Mouse (Mus musculus): ENCODE data around the gene Glrx. TPM values are rescaled to one million over a fixed set of nuclear protein-coding genes. Genes with fewer than 3 reads are reported as not detected.

The Glrx gene
- polyA plus RNA-seq, 1 experiment from 2014 or later = 55.2 TPM

- H3K4me3 ChIP-seq = peak overlapping the region; percentile 59
- peaks cover 36% of the 10 kb centered on the region for H3K4me1 ChIP-seq (replicated peaks)
- peak overlapping the region; percentile 70 for H3K9ac ChIP-seq
- H3K27ac ChIP-seq (replicated peaks) = peak overlapping the region; percentile 78
- H3K27me3 ChIP-seq = no peaks in the 10 kb centered on the region
- no peaks in the 10 kb centered on the region for H3K9me3 ChIP-seq
- H3K4me2 ChIP-seq = peak overlapping the region; percentile 70
- no peak for ATAC-seq (ENCODE audit: low read depth)
- no peaks in the 10 kb centered on the region for H3K36me3 ChIP-seq
- WGBS = 70% methylated on average over 6 of the region's 6 CpGs
Measured at GRCm38 (mm10) chr13:75840752-75841285, 1.2 kb downstream of the Glrx start.

- H3K4me3 ChIP-seq = no peak overlapping the region
- 82% methylated on average over 3 of the region's 3 CpGs for WGBS
Measured at GRCm38 (mm10) chr13:75841950-75842349, 2.3 kb downstream of the Glrx start.

GRCm38 (mm10) chr13:75843331-75843730, 3.7 kb downstream of the Glrx start:
- Histone ChIP-seq H3K9ac (no peak overlapping the region), H3K9me3 (no peaks in the 10 kb centered on the region), H3K36me3 (no peaks in the 10 kb centered on the region)

More at GRCm38 (mm10) chr13:75841950-75842349, 2.3 kb downstream of the Glrx start:
- ATAC-seq (ENCODE audit: low read depth) = no peak
- Histone ChIP-seq H3K9me3 (no peaks in the 10 kb centered on the region), H3K9ac (no peak overlapping the region; the same call in 1 of the 2 replicates), H3K27ac (replicated peaks) (no peak overlapping the region), H3K36me3 (no peaks in the 10 kb centered on the region), H3K4me1 (replicated peaks) (peaks cover 36% of the 10 kb centered on the region), H3K27me3 (no peaks in the 10 kb centered on the region), H3K4me2 (peak overlapping the region; percentile 70)

GRCm38 (mm10) chr13:75843993-75844683, 4.5 kb downstream of the Glrx start:
- no peaks in the 10 kb centered on the region for H3K9me3 ChIP-seq
- no peak overlapping the region for H3K9ac ChIP-seq
- no peak overlapping the region for H3K27ac ChIP-seq (replicated peaks)
- peaks cover 37% of the 10 kb centered on the region for H3K4me1 ChIP-seq (replicated peaks)
- 86% methylated on average over 8 of the region's 8 CpGs for WGBS
- H3K27me3 ChIP-seq = no peaks in the 10 kb centered on the region
- no peak overlapping the region for H3K4me3 ChIP-seq
- no peak for ATAC-seq (ENCODE audit: low read depth)
- no peaks in the 10 kb centered on the region for H3K36me3 ChIP-seq
- H3K4me2 ChIP-seq = no peak overlapping the region

More at GRCm38 (mm10) chr13:75843331-75843730, 3.7 kb downstream of the Glrx start:
- H3K27ac ChIP-seq (replicated peaks) = no peak overlapping the region
- H3K4me3 ChIP-seq = no peak overlapping the region
- no peak overlapping the region for H3K4me2 ChIP-seq
- H3K27me3 ChIP-seq = no peaks in the 10 kb centered on the region
- 94% methylated on average over 5 of the region's 5 CpGs for WGBS
- ATAC-seq (ENCODE audit: low read depth) = no peak
- H3K4me1 ChIP-seq (replicated peaks) = peaks cover 36% of the 10 kb centered on the region

GRCm38 (mm10) chr13:75844833-75845518, 5.3 kb downstream of the Glrx start:
- Histone ChIP-seq H3K27ac (replicated peaks) (no peak overlapping the region), H3K4me3 (no peak overlapping the region), H3K27me3 (no peaks in the 10 kb centered on the region), H3K36me3 (no peaks in the 10 kb centered on the region), H3K4me1 (replicated peaks) (peaks cover 31% of the 10 kb centered on the region), H3K4me2 (no peak overlapping the region), H3K9me3 (no peaks in the 10 kb centered on the region), H3K9ac (no peak overlapping the region)
- ATAC-seq (ENCODE audit: low read depth) = no peak
- WGBS = 97% methylated on average over 2 of the region's 2 CpGs

- no peaks in the 10 kb centered on the region for H3K27me3 ChIP-seq
- no peak for ATAC-seq (ENCODE audit: low read depth)
- 68% methylated on average over 4 of the region's 4 CpGs for WGBS
- no peak overlapping the region for H3K4me3 ChIP-seq
- H3K4me2 ChIP-seq = no peak overlapping the region
- H3K4me1 ChIP-seq (replicated peaks) = peaks cover 24% of the 10 kb centered on the region
- no peak overlapping the region for H3K27ac ChIP-seq (replicated peaks)
- H3K36me3 ChIP-seq = no peaks in the 10 kb centered on the region
- no peaks in the 10 kb centered on the region for H3K9me3 ChIP-seq
- H3K9ac ChIP-seq = no peak overlapping the region
Measured at GRCm38 (mm10) chr13:75845519-75846166, 6.0 kb downstream of the Glrx start.

- ATAC-seq (ENCODE audit: low read depth) = no peak
- Histone ChIP-seq H3K9ac (no peak overlapping the region), H3K27ac (replicated peaks) (no peak overlapping the region), H3K27me3 (no peaks in the 10 kb centered on the region), H3K36me3 (no peaks in the 10 kb centered on the region), H3K9me3 (no peaks in the 10 kb centered on the region), H3K4me2 (no peak overlapping the region), H3K4me3 (no peak overlapping the region), H3K4me1 (replicated peaks) (0 out of 2 replicates have a peak, but pooled peaks cover 10% of the 10 kb centered on the region)
- WGBS = 81% methylated on average over 6 of the region's 6 CpGs
Measured at GRCm38 (mm10) chr13:75847027-75847426, 7.4 kb downstream of the Glrx start.

- Histone ChIP-seq H3K4me1 (replicated peaks) (0 out of 2 replicates have a peak, but pooled peaks cover 3% of the 10 kb centered on the region), H3K9ac (no peak overlapping the region), H3K27me3 (no peaks in the 10 kb centered on the region), H3K36me3 (no peaks in the 10 kb centered on the region), H3K9me3 (peaks cover 6% of the 10 kb centered on the region; the same call in 1 of the 2 replicates), H3K4me3 (no peak overlapping the region), H3K27ac (replicated peaks) (no peak overlapping the region), H3K4me2 (no peak overlapping the region)
- no peak for ATAC-seq (ENCODE audit: low read depth)
- 91% methylated on average over 4 of the region's 4 CpGs for WGBS
Measured at GRCm38 (mm10) chr13:75852027-75852426, 12.4 kb downstream of the Glrx start.

GRCm38 (mm10) chr13:75853118-75853517, 13.4 kb downstream of the Glrx start:
- Histone ChIP-seq H3K4me3 (no peak overlapping the region), H3K4me1 (replicated peaks) (0 out of 2 replicates have a peak, but pooled peaks cover 3% of the 10 kb centered on the region)

GRCm38 (mm10) chr13:75859264-75859844, 19.7 kb downstream of the Glrx start:
- Histone ChIP-seq H3K4me3 (no peak overlapping the region), H3K4me2 (no peak overlapping the region), H3K9me3 (peaks cover 7% of the 10 kb centered on the region; the same call in 1 of the 2 replicates), H3K27ac (replicated peaks) (no peak overlapping the region), H3K4me1 (replicated peaks) (no peaks in the 10 kb centered on the region), H3K36me3 (no peaks in the 10 kb centered on the region), H3K9ac (no peak overlapping the region), H3K27me3 (no peaks in the 10 kb centered on the region)
- ATAC-seq (ENCODE audit: low read depth) = no peak
- WGBS = 66% methylated on average over 1 of the region's 1 CpGs

More at GRCm38 (mm10) chr13:75853118-75853517, 13.4 kb downstream of the Glrx start:
- Histone ChIP-seq H3K4me2 (no peak overlapping the region), H3K27me3 (no peaks in the 10 kb centered on the region), H3K36me3 (no peaks in the 10 kb centered on the region), H3K9me3 (peaks cover 7% of the 10 kb centered on the region; the same call in 1 of the 2 replicates), H3K9ac (no peak overlapping the region), H3K27ac (replicated peaks) (no peak overlapping the region)
- 83% methylated on average over 3 of the region's 3 CpGs for WGBS
- no peak for ATAC-seq (ENCODE audit: low read depth)

- no peaks in the 10 kb centered on the region for H3K27me3 ChIP-seq
- H3K4me3 ChIP-seq = no peak overlapping the region
- H3K4me1 ChIP-seq (replicated peaks) = no peaks in the 10 kb centered on the region
- H3K4me2 ChIP-seq = no peak overlapping the region
- no peaks in the 10 kb centered on the region for H3K9me3 ChIP-seq
- no peak overlapping the region for H3K9ac ChIP-seq
- H3K27ac ChIP-seq (replicated peaks) = no peak overlapping the region
- ATAC-seq (ENCODE audit: low read depth) = no peak; the same call in 1 of the 2 replicates
- peaks cover 27% of the 10 kb centered on the region; the same call in 1 of the 2 replicates for H3K36me3 ChIP-seq
Measured at GRCm38 (mm10) chr13:75865486-75866184, 26.0 kb downstream of the Glrx start.
